Mouse (Mus musculus): ENCODE measurements around the gene Klhl32. TPM values are rescaled to one million over a fixed set of nuclear protein-coding genes. Genes with fewer than 3 reads are reported as not detected.

Gene Klhl32
- total and polyA plus RNA-seq, 3 experiments = 0.03 TPM; not detected in 2

DNA sequence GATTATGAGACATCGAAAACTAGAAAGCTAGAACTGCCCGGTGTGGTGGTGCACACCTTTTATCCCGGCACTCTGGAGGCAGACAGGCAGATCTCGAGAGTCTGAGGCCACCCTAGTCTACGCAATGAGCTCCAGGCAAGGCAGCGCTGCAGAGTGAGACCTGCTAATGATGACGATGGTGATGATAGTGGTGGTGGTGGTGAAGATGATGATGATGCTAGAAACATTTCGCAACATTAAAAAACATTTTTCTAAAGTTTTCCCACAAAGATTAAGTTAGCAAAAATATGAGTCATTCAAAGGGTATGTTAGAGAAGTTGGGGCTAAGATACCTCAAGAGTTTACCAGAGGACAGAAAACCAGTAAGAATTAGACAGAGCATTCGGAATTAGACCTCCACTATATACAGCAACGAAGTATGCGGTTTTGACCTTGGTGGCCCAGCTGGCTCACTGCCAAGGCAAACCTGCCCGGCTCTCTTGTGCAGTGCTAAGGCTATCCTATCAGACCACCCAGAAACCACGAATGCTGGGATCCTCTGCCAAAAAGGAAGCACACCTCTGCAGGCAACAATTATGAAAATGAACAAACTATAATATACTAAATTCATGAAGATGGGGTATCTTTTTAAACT, 224.9 kb downstream of the Klhl32 start:
- Histone ChIP-seq H3K36me3 (ENCODE audit: control insufficient read depth in 1 of 2, insufficient read depth in 2 of 2, low read length in 2 of 2) (peaks cover 0 to 8% of the 10 kb centered on the region in 2 experiments; a peak in 2 of 4 replicates), H3K4me1 (ENCODE audit: control insufficient read depth in 1 of 2, insufficient read depth in 2 of 2, low read length in 2 of 2) (peaks cover 3 to 6% of the 10 kb centered on the region in 2 experiments; a peak in 2 of 4 replicates), H3K79me2 (ENCODE audit: control insufficient read depth, insufficient read depth, low read length, poor library complexity) (no peaks in the 10 kb centered on the region), H3K27ac (ENCODE audit: control insufficient read depth, low read depth, low read length) (no peak overlapping the region), H3K4me3 (ENCODE audit: control insufficient read depth in 1 of 2, insufficient read depth in 1 of 2, low read depth in 2 of 2, low read length in 2 of 2) (no peak overlapping the region), H3K9me3 (replicated peaks; ENCODE audit: insufficient read depth, low read length) (no peaks in the 10 kb centered on the region), H3K9ac (ENCODE audit: control insufficient read depth, low read depth, low read length, poor library complexity, severe bottlenecking) (no peak overlapping the region), H3K27me3 (ENCODE audit: control insufficient read depth in 1 of 2, insufficient read depth in 2 of 2, low read length in 2 of 2) (no peaks in the 10 kb centered on the region)
- TF ChIP-seq SIN3A (IDR thresholded peaks at IDR 0.05; ENCODE audit: low read length) (no peak), CTCF (IDR thresholded peaks at IDR 0.05 in 2 of 3, conservative IDR thresholded peaks at IDR 0.05 in 1 of 3; ENCODE audit: control insufficient read depth in 1 of 3, insufficient read depth in 1 of 3, low read depth in 2 of 3, low read length in 3 of 3, poor library complexity in 1 of 3, severe bottlenecking in 1 of 3) (no peak), EP300 (IDR thresholded peaks at IDR 0.05; ENCODE audit: low read depth in 1 of 2, low read length in 2 of 2) (peak in 1 of 2 experiments; percentile 44; a peak in 2 of 4 replicates), GATA1 (IDR thresholded peaks at IDR 0.05; ENCODE audit: low read depth, low read length) (0 out of 2 replicates have a peak, but pooled peaks have one; percentile 11), HCFC1 (IDR thresholded peaks at IDR 0.05; ENCODE audit: low read depth, low read length) (no peak), CHD2 (IDR thresholded peaks at IDR 0.05; ENCODE audit: low read length) (no peak), TAL1 (IDR thresholded peaks at IDR 0.05; ENCODE audit: low read length) (0 out of 2 replicates have a peak, but pooled peaks have one; percentile 8), MAX (IDR thresholded peaks at IDR 0.05; ENCODE audit: low read length) (no peak), ETS1 (IDR thresholded peaks at IDR 0.05; ENCODE audit: low read depth, low read length) (peak; percentile 31; the same call in 1 of the 2 replicates), TCF12 (IDR thresholded peaks at IDR 0.05; ENCODE audit: low read depth, low read length) (peak; percentile 58; the same call in 1 of the 2 replicates), KAT2A (conservative IDR thresholded peaks at IDR 0.05; ENCODE audit: low read depth, low read length) (no peak)
- peak; percentile 74 for DNase-seq (ENCODE audit: low read depth, low spot score)

DNA sequence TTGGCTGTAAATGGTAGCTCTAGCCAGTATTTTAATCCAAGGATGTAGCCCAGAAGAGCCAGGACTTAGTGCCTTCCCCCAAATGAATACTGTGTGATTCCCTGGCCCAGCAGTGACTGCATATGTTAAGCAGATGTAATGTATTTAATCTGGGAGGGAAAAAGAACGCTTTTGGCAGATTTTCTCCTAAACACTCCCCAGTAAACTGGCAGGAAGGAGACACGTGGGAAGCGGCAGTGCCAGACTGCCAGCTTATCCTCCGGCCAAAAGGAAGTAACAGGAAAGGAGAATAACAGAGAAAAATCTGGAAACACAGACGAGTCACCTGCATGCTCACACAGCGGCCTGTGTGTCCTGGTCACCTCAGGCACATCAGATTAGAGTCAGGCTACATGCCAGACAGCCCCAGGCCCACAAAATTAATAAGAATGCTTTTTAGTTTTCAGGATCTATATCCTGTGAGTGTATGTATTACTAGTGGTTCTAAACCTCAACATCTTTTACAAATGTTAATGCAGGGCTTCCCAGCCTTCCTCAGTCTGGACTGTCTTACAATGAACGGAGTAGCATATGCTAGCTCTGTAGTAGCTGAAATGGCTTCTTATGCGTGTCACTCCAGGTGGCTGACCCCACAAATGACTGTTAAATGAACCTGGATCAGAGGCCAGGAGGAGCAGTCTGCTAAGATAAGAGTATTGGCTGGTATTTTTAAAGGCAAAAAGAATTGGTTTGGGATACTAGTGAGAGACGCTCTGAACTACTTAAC, 229.3 kb downstream of the Klhl32 start:
- Histone ChIP-seq H3K4me3 (ENCODE audit: control insufficient read depth in 1 of 2, insufficient read depth in 1 of 2, low read depth in 2 of 2, low read length in 2 of 2) (no peak overlapping the region), H3K9ac (ENCODE audit: control insufficient read depth, low read depth, low read length, poor library complexity, severe bottlenecking) (no peak overlapping the region), H3K27me3 (ENCODE audit: control insufficient read depth in 1 of 2, insufficient read depth in 2 of 2, low read length in 2 of 2) (no peaks in the 10 kb centered on the region), H3K4me1 (ENCODE audit: control insufficient read depth in 1 of 2, insufficient read depth in 2 of 2, low read length in 2 of 2) (peaks cover 0 to 6% of the 10 kb centered on the region in 2 experiments; a peak in 2 of 4 replicates), H3K9me3 (replicated peaks; ENCODE audit: insufficient read depth, low read length) (no peaks in the 10 kb centered on the region), H3K79me2 (ENCODE audit: control insufficient read depth, insufficient read depth, low read length, poor library complexity) (no peaks in the 10 kb centered on the region), H3K27ac (ENCODE audit: control insufficient read depth, low read depth, low read length) (no peak overlapping the region), H3K36me3 (ENCODE audit: control insufficient read depth in 1 of 2, insufficient read depth in 2 of 2, low read length in 2 of 2) (peaks cover 0 to 5% of the 10 kb centered on the region in 2 experiments; a peak in 2 of 4 replicates)
- TF ChIP-seq TBP (IDR thresholded peaks at IDR 0.05; ENCODE audit: low read depth, low read length) (no peak), GATA1 (IDR thresholded peaks at IDR 0.05; ENCODE audit: low read depth, low read length) (no peak), EP300 (IDR thresholded peaks at IDR 0.05; ENCODE audit: low read depth in 1 of 2, low read length in 2 of 2) (no peak), RCOR1 (IDR thresholded peaks at IDR 0.05; ENCODE audit: low read depth, low read length) (no peak)
- DNase-seq (ENCODE audit: low read depth, low spot score) = no peak
